Mouse (Mus musculus) lung, adult 18-20 months (tissue): ENCODE data around the gene Foxo1.

Experiments
- DNase-seq, 2 experiments: peaks; one replicate each; pipeline ENCODE4 v3.0.0; 2022; ENCODE audit warnings: mixed read lengths in 2 of 2

Foxo1 gene

DNA sequence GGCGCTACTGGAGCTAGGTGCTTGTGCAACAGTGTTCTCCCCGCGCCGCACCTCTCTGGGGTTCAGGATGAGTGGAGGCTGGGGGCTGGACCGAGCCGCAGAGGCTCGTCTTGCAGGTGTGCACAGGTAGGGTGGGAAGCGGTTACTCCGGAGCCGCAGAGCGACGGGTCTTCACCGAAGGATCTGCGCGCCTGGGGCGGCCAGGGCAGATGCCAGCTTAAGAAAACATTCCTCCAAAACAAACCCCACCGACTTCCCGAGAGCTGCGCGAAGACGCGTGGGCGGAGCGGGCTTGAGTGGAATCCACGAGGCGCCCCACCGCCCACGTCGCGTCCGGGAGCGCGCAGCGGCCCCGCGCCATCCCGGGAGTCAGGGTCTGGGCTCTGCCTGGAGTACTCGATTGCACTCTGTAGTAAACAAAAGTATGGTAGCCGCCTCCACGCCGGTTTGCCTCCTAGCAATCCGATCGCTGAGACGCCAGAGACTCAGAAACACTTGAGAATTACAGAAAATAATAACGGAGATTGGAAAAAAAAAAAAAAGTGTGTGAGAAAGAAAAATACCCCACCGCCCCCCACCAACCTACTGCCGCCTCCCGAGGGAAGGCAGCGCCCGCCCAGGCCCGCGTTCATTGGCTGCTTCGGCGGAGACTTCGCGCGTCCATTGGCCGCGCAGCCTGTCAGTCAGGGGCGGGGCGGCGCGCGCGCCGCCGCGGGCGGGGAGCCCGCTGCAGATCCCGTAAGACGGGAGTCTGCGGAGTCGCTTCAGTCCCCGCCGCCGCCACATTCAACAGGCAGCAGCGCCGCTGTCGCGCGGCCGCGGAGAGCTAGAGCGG lies at the start of gene Foxo1:
Foxo1 (plus strand) TSS at position 685 of the 835 bp plus-strand sequence.
- DNase-seq: peak; percentile 84 to 86

DNA sequence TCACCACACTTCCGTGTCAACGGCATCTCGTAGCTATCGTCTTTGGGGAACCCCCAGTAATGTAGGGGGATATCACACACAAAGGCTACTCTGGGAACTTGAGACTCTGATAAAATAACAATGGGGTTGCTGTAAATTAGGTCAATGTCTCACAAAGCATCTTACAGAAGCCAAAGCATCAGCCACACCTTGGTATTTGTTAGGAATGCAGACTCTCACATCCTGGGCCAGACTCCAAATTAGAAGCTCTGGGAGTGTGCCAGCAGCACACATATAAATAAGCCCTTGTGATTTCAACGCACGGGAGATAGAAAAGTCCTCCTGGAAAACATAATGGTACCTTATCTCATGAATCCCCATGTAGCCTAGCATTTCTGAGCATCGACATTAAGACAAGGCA lies 49.3 kb upstream of the Foxo1 start:
- DNase-seq: no peak

DNA sequence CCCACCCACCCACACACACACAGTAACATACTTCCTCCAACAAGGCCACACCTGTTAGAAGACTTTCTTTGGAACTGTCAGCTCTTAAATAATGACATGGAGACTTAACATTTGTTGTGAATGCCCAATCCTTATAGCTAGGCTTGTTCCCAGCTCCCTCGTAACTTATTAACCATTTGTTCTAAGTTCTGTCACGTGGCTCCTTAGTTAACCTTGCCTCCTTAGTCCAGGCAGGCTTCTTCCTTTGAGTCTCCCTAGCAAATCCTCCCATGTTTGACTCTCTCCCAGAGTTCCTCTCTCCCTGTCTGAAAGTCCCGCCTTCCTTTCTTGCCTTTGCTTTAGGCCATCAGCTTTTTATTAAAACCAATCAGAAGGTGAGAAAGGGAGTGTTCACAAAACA lies 47.1 kb upstream of the Foxo1 start:
- no peak for DNase-seq

DNA sequence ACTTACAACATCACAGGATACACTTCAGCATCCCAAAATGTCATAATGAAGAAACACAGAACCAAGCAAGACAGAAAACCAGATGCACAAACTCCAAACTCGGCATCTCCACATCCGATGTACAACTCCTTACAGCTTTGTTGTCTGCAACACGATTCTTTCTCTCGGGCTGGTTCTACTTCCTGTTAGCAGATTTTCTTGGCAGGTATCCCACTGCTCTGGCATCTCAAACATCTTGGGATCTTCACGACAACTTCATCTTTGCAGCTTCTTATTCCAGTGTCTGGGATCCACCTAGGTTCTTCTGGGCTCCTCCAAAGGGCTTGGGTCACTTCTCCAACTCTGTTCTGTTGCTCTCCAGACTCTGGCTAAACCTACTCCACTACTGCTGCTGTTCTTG lies 46.2 kb upstream of the Foxo1 start:
- no peak for DNase-seq

DNA sequence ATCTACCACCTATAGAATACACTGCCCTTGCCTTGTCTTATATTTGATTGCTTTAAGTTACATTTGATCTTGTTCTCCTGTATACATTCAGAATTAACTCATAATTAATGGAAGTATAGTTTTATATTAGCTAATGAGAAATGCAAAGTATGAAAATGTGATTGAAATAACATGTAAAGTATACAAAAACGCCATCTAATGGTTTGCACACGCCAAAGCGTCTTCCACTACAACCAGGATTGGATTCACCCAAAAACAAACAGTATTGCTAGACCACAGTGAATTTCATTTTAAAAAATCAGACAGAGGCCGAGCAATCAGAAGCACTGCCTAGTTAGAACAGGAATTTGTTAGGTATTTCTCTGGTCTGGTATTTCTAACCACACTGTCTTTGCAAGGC lies 31.6 kb upstream of the Foxo1 start:
- no peak for DNase-seq

DNA sequence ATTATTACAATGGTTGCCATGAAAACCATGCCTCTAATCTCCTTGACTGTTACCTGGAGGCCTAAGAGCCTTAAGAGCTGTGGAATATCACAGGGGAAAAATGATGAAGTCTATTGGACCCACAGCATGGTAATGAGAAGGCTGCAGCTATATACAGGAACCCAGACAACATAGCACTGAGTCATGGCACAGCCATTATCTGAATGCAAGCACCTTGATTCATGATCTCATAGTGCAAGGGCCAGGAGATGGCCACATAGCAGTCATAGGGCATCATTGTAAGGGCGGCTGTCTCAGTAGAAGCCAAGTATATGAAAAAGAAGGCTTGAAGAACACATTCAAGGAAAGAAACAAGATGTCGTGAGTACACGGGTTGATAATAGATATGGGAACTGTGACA lies 31.0 kb upstream of the Foxo1 start:
- DNase-seq: no peak

DNA sequence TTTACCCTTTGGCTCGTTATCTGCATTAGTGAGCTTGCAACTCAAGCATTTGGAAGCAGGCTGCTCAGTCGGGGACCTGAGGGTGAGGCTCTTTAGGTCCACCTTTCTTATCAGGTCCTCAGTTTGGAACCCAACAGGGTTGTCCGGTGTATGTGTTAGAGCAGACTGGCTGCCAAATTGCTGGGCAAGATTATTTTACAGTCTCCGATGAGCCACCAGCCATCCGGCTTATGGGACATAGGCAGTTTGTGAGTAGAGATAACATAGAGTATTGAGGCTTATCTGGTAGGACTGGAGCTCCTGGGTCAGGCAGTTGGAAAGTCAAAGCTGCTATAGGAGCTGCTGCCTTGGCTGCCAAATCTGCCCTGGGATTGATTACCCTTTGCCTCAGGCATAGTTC lies 27.1 kb upstream of the Foxo1 start:
- no peak for DNase-seq

DNA sequence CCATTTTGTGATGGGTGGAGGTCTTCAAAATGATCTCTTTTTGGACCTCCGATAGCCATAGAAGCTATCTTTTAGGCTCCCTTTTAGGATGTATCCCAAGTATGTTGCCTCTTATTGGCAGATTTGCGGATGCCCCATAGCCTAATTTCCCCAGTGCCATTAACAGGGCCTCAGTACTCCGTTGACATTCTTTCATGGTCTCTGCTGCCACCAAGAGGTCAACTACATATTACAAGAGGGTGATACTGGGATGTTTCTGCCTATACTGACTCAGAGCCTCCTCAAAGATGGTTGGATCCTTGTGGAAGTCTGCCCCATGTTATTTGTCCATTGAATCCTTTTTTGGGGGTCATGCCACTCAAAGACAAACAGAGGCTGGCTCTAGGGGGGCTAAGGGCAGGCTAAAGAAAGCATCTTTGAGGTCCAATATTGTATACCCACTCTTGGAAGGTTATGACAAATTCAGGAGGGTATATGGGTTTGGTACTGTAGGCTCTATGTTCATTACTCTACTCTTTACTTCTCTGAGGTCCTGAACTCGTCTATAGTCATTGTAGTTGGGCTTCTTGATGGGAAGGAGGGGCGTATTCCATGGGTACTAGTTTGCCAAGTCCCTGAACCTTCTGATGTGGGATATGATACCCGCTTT lies 25.6 kb upstream of the Foxo1 start:
- peak; percentile 46 to 76 for DNase-seq

DNA sequence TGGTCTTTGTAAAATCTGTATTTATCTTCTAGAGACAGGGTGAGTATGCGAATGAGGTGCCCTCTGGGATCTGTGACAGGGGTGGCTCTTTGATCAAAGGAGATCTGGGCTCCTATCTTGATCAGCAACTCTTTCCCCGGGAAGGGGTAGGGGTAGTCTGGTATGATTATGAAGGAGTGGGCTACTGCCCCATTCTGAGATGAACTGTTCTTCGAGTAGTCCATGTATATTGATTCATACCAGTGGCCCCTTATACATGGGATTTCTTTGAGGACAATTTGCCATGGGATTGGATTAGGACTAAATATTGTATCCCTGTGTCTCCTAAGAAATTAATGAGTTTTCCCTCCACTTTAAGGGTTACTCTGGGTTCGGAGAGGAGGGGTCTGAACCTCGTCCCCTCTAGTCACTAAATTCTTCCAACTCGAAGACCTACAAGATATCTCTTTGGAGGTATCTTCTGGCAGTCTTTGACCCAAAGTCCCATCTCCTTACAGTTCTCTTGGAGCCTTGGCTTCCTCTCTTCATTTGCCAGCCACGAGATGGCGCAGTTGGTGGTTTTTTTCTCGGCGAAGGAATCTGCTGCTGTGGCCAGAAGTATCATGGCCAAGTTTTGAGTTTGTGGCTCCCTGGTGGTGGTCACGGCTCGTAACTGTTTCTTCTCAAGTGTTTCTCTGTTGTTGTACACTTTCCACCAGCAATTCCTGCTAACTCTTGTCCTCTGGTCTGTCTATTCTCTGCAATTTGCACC lies 24.7 kb upstream of the Foxo1 start:
- peak in 1 of 2 experiments; percentile 15 for DNase-seq

DNA sequence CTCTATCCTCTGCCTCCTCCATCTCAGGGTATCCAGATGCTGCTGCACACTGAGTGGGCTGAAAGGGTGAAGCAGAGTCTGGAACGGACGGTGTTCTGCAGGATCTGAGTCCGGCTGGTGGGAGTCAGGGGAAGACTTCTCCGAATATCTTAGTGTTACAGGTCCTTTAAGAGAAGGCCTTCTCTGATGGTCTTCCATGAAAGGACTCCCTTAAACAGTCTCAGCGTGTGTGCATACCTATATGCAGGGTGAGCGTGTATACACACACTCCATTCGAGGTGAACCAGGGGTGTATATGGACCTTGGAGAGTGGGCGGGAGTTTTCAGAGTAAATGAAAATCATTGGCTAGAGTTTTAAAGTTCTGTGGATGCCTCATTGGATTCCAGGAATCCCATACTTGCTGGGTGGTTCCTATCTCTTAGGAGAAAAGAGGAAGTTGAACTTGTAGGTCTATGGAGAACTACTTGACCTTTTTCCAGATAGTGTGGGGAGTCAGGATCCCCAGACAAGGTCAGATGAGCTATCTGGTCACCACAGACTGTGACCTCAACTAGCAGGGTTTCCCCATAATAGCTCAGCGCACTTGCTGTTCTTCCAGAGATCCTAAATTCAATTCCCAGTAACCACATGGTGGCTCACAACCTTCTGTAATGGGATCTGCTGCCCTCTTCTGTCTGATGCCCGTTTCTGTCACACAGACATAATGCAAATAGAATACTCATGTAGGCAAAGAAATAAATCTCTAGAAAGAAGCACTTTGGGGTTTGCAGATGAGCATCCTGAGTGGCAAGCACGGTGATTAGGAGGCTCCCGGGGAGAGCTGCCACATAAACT lies 21.9 kb upstream of the Foxo1 start:
- DNase-seq: no peak

DNA sequence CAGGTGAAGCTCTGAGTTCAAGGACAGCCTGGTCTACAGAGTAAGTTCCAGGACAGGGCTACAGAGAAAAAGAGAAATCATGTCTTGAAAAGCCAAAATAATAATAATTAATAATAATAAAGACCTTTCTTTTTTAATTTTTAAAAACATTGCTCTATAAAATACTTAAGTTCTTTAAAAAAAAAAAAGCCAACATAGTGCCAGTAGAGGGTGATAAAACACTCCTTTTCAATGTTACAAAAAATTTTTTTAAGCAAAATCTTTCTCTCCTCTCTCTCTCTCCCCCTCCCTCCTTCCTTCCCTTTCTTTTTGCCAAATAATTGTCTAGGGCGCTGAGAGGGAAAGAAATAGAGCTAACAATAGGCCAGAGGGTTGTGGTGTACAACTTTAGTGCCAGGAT lies 17.0 kb upstream of the Foxo1 start:
- DNase-seq: no peak

DNA sequence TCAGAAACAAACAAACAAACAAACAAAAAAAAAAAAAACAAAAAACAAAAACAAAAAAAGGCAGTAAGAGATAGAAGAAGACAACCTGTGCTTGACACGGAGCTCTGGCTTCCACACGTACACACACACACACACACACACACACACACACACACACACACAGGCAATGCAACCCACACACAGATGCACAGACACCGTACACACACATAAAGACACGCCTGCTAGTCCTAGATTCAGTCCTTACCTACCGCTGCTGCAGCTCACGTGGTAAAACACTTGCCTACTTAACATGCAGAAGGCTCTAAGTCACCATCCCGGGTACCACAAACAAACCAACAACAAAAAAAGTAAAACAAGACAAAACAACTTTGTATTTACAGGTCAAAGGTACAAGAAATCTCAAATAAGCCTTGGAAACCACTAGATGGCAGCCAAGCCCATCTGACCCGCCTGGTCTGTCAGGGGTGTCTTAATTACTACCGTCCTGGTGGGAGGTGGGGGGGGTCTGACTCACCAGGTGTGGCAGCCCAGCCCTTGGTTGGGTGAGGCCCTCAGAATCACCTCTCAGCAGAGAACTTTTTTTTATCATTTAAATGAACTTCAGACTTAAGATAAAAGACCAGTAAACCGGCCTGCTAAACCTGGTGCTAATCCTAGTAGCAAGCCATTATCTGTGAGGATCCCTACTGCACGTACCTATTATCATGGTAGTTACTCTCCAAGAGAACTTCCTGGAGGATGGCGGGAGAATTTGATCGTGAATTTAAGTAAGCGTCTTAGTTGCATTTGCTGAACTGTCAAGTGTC lies 14.3 kb upstream of the Foxo1 start:
- peak in 1 of 2 experiments; percentile 40 for DNase-seq

DNA sequence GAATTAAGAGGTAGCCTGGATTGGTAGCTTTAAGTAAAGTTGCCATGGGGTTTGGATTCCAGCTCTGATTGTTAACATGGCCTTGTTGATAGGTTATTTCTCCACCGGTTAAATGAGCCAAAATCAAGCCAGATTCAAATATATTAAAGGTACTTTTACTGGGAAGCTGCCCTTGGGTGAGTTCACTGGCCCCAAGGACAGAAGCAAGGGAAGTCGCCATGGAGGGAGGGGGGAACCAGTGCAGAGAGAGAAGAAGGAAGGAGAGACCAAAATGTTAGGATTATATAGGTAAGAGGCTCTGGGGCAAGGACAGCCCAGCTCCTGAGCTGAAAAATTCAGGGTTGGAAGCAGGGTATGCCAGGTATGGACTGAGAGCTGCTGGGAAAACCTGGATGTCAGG lies 13.6 kb upstream of the Foxo1 start:
- DNase-seq: no peak

DNA sequence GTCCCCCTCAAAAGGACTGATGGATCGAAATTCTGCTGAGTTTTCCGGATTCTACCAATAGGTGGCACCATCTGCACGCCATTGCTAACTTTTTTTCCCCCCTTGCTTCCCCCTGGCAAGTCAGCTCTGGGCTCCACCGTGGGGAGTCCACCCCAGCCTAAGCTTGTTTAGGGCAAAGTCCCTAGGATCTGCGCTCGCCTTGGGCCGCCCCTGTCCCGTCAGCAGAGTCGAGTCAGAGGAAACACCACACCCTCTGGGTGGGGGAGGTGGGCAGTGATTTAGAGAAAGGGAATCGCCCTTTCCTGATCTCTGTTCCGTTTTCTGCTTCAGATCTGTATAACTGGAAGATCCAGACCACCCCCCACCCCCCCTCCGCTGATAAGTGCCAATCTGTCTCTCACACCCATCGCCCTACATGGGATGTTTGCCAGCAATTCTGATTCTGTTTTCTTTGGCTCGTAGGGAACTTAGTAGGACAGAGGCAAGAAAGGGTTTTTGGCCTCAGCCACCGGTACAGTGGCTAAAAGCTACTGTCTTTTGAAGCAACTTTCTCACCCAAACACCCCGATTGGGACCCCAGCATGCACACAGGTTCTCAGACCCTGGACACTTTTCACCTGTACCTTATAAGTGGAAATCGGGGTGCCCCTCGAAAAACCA lies 10.2 kb upstream of the Foxo1 start:
- DNase-seq: peak; percentile 74 to 79

DNA sequence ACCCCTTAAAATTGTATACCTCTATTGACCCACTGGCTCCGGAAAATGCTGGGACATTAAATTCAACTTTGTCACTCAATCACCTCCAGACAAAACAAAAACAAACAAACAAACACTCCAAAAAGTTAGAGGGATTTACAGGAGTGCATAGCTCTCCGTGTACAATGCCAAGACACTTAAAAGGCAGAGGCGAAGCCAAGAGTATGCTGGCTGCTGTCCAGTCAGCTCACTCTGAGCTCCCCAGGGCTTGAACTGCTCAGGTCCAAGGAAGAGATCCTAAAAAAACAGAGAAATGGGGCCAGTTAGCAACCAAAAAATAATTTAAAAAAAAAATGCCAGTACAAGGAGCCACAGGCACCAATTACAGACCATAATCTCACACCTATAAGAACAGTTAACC lies 9.6 kb upstream of the Foxo1 start:
- peak; percentile 52 to 55 for DNase-seq

DNA sequence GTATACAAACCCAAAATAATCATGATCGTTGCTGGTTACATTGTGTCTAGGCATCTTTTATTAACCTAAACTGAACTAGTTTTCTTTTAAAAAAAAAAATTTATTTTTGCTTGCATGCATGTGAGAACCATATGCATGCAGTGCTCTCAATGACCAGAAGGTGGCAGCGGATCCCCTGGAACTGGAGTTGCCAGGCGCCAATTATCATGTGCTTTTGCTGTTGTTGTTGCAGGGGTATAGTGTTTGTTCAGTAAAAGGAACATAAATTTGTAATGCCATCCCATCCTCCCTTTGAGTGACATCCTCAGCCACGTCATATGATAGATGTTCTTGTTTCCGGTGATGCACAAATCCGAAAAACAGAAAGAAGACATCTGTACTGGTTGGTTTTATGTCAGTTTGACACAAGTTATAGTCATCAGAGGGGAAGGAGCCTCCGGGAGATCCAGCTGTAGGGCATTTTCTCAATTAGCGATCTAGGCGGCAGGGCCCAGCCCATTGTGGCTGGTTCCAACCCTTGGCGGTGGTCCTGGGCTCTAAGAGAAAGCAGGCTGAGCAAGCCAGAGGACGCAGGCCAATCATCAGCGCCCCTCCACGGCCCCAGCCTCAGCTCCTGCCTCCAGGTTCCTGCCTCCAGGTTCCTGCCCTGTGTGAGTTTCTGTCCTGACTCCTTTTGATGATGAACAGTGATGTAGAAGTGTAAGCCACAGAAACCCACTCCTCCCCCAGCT lies 5.5 kb upstream of the Foxo1 start:
- peak; percentile 72 to 73 for DNase-seq

DNA sequence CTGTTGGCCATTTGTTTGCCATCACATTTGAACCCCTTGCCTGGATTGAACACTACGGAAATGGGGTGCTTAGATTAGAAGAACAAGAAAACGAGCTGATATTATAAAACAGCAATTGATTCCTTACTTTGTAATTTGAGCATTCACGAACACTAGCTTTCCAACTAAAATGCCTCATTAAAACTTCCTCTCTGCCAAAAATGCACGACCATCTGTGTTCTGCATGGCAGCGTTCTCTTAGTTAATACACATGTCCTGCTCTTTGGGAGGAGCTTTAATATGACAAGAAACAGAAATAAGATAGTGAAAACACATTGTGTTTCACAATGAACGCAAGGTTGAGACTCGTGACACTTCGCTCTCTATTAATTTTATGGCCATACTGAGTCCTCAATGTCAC lies 3.8 kb upstream of the Foxo1 start:
- DNase-seq: no peak

DNA sequence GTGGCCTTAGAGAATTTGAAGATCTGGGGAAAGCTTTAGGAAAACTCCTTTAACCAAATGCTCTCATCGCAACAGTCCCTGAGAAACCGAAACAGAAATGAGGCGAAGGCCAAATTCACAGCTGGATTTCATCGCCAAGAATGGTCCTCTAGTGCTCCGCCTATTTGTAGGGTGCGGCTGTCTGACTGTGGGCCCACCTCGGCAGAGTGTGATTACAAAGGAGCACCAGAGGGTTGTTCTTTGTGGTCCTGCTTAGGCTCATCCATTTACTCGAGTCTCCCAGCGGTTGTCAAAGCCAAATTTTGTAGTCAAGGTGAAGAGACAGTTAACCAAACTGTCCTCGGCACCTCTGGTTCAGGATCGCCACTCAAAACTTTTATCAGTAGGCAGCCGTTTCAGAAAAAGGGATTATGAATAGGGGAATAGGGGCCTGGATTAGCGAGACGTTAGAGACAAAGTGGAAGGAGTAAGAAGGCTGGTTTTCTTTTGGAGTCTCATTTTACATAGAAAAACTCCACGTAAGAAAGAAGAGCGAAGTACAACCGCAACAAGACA lies 1.5 kb upstream of the Foxo1 start:
- DNase-seq: peak; percentile 66 to 78

DNA sequence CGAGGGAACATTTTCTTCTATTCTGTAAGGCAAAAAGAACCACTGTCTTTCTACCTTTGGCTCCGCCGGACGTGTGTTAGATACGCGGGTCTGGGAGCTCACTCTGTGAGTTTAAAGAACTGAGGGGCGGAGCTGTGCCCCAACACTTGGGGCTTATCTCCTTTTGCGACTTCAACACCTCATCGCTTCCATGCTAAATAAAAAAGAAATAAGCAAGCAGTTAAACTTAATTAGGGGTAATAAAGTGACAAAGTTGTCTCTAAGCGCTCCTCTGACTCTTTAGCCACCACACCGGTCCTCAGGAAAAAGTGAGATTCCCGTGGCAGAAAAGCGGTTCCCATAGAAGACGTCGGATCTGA lies 864 bp upstream of the Foxo1 start:
- DNase-seq: peak in 1 of 2 experiments; percentile 24

DNA sequence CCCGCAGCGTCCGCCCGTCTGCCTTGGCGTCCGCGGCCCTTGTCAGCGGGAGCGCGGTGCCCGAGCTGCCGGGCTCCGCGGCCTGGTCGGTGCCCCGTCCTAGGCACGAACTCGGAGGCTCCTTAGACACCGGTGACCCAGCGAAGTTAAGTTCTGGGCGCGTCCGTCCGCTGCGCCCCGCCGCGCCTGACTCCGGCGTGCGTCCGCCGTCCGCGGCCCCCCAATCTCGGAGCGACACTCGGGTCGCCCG lies 276 bp downstream of the Foxo1 start:
- DNase-seq: peak in 1 of 2 experiments; percentile 44
